Mouse (Mus musculus) megakaryocyte-erythroid progenitor cell, adult 5-6 weeks (primary cell): ENCODE results near the gene Tm4sf1. TPM values are rescaled to one million over a fixed set of nuclear protein-coding genes. Genes with fewer than 3 reads are reported as not detected.

Experiments
- ATAC-seq: replicated peaks from 2 replicates; pipeline ENCODE4 v1.8.0; 2016; ENCODE audit warnings: mild to moderate bottlenecking, inconsistent platforms; ENCODE audit not compliant: severe bottlenecking, poor library complexity, low FRiP score, low TSS enrichment
- total RNA-seq, 2 experiments: library from RNA; stranded (forward) in 1 of 2; stranded (reverse) in 1 of 2; fragments of 200-1000, 215-1000 nt in 1 of 2; fragments of >200 nt in 1 of 2; fragmentation: Nextera tagmentation in 1 of 2; gene quantifications; 2 replicates each; pipeline ENCODE4 v1.2.3; 2014 to 2017

Tm4sf1 gene
- not detected in 2 replicates for total RNA-seq (2014; fragmentation: Nextera tagmentation)
- total RNA-seq (2017): not detected in 2 replicates

GRCm38 (mm10) chr3:57301921-57302539 is at the start of gene Tm4sf1:
Gene Tm4sf1, minus strand, starts transcription at chr3:57301988.
- no peak for ATAC-seq

DNA sequence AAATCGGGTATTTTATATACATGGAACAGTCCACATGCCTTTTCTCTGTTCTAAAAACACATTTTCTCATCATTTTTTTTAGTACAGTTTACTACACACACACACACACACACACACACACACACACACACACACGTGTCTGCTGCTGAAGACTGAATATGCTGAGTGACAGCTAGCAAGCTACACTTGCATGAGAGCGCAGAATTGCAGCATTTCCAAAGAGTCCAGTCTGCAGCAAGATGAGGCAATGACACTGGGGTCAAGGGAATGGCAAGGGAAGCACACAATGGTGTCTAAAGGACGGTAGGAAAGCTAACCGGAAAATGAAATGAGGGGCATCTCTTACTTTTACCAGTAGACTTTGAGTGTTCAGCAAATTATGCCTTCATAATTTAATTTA is 43.0 kb upstream of the Tm4sf1 start:
- no peak for ATAC-seq

DNA sequence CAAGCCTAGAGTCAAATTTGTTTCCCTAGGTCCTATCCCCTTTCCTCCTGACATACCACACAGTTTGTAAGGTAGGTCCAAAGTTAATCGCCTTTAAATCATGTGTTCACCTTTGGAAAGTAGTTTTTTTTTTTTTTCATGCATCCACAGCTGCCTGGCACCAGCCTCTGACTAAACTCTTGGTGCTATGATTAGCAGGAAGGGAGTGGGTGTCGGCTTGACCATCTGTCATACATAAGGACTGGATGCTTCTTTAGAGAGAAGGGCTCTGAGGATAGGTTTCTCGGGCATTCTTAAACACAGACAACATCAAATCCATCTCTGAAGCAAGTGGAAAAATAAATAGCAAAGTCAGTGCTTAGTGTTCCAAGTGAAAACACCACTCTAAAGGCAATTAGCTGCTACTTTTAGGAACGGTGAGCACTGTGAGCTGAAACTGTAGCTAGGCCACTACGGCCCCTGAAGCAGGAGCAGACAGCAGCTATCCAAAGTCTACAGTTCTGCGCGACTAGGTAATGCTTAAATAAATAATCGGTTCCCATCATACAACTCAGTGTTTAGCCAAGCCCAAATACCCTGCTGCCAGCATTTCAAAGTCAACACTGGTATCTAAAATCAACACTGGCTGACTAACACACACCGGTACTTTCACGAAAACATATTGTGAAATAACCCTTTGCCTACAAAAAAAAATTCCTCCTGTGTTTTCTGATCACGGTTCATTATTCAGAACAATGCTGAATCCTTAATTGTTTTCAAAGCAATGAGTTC is 42.2 kb upstream of the Tm4sf1 start:
- no peak for ATAC-seq

DNA sequence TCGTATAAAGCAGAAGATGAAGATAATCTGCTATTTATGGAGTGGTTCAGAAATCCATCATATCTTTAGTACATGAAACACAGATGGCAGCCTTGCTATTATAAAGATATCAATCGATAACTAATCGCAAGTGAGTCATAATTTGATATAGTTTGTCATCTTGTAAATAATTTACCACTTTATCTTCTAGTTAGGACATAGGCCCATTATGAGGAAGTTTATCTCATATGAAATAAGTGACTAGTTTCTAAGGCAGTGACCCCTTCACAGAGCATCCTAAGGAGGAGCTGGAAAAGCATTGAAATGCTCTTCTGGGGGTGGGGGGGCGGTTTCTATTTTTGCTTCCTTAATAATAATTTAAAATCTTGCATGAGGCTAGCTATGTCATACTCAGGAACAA is 41.2 kb upstream of the Tm4sf1 start:
- ATAC-seq: no peak

GRCm38 (mm10) chr3:57341321-57341720 is 39.5 kb upstream of the Tm4sf1 start:
- ATAC-seq: no peak

DNA sequence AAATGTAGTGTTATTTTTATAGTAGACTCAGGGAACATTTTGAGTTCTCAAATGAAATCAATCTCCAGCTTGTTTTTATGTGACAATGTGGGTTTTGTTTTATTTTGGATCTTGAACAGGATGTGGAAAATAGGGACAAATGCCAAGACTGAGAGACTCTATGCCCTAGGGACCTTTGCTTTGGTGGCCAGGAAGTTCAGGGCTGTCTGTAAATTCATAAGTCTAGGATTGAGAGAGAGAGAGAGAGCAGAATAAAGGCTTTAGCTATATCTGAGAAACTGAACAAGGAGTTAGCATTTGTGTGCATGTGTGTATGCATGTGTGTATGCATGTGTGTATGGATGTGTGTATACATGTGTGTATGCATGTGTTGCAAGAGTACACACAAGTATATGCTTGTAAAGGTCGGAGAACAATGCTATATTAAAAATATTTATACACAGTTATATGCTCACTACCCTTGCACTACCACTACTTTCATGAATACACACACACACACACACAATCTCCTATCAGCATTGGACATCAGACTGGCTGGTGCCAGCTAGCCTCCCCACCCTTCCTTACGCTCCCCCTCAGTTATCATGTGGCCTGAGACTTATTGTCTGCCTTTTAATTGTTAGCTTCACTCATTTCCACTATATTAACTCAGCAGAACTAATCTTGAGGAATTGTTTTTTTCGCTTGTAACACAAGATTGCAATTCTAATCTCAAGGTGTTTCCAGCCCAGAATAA is 33.5 kb upstream of the Tm4sf1 start:
- ATAC-seq: no peak

DNA sequence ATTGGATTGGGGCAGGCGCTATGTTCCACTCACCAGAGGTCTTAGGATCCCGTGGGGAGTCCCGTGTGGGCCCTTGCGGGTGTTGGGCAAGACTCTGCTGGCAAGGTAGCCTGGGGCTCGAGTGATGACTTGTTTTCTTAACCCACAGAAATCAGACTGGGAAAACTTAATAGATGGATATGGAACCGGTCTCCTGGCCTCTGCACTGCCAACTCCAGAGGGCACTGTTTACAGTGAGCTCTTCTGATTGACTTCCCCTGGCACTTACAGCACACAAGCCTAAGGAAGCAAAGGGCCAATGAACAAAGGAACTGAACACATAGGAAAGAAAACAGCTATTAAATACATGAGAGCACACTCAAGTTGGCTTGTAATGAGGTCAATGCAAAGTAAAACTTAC is 26.2 kb upstream of the Tm4sf1 start:
- ATAC-seq: no peak

- no peak for ATAC-seq
These were observed 5.3 kb upstream of the Tm4sf1 start for GRCm38 (mm10) chr3:57307076-57307475.

DNA sequence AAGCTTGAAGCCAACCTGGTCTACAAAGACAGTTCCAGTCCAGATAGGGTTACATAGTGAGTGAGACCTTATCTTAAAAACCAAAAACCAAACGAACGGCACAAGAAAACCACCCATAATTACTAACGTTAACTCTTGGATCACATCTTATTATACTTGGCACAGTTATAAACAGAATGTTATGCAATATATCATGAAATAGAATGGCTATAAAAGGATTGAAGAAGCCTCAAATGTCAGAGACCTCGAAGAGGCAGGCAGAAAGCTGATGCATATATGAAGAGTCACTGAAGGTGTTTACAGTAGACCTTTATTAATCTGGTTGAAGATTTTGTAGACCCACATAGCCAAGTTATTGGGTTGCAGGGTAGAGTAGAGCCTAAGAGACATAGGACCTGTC is 3.8 kb upstream of the Tm4sf1 start:
- no peak for ATAC-seq

DNA sequence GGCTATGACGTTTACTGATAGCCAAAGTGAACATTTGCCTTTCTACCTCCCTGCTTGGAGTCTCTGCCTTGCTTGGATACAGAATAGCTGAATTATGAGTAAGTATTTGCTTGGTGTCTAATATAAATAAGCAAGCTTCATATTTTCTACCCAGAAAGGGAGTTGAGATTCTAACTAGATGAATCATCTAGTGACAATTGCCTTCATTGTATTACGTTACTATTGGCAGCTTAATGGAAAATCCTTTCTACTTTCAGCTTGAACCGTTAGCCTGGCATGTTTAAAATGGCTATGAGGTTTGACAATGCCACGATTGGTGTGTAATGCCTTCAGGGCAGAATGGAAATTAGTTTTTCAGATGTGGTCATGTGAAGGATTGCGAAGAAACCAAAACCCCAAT is 2.7 kb upstream of the Tm4sf1 start:
- no peak for ATAC-seq

DNA sequence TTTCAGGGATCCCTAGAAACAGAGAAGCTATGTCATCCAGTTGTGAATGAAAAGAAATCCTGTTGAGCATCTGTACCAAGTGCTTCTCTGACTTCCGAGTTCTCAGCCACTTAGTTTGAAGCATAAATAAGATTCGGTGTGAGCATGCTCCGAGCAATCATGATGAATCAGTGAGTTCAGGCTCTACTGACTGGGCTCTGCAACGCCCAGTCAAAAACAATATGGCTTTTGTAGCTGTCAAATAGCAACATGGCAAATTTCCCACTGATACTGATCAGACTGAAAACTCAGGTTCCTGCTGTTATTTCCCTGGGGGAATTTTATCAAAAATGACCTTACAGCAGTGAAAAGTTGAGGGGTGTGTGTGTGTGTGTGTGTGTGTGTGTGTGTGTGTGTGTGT is 2.3 kb upstream of the Tm4sf1 start:
- ATAC-seq: no peak

DNA sequence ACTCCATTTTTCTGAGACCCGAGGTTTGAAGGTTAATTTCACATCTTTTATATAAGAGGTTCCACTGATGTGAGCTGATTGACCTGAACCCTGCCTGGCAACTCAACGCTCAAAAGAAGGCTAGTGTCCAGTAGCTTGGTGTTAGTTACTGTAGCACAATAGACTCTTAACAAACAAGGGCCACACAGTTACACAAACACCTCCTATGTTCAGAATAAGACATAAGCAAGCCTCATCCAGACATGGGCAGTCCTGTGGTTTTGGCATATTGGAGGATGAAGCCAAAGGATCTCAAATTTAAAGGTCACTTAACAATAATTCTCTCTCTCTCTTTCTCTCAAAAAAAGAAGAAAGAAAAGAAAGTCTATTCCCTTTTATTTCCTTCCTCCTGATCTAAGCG is 1.7 kb upstream of the Tm4sf1 start:
- ATAC-seq: no peak

GRCm38 (mm10) chr3:57302886-57303285 is 1.1 kb upstream of the Tm4sf1 start:
- ATAC-seq: no peak

DNA sequence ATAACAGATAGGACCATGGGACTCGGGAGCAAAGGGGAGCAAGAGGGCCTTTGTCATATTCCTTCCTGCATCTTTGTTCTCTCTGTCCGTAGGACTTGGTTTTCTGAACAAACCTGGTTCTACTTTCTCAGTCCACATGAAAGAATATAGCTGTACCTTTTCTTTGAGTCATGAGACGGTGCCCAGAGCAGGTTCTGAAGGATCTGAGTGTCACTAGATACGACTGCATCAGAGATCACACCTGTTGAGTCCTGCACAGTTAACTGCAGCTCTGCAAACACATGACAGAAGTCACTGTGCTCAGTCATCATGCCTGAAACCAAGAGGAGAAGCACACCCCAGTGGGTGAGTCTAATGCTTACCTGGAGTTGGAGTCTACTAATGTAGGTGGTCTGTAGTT is 422 bp downstream of the Tm4sf1 start:
- ATAC-seq: no peak

- no peak for ATAC-seq
These were observed 3.8 kb downstream of the Tm4sf1 start for GRCm38 (mm10) chr3:57297991-57298390.

GRCm38 (mm10) chr3:57296574-57296973 is 5.2 kb downstream of the Tm4sf1 start:
- no peak for ATAC-seq

- no peak for ATAC-seq
These were observed 6.2 kb downstream of the Tm4sf1 start for GRCm38 (mm10) chr3:57295631-57296030.

GRCm38 (mm10) chr3:57294742-57295525 is 6.9 kb downstream of the Tm4sf1 start:
- ATAC-seq: no peak

DNA sequence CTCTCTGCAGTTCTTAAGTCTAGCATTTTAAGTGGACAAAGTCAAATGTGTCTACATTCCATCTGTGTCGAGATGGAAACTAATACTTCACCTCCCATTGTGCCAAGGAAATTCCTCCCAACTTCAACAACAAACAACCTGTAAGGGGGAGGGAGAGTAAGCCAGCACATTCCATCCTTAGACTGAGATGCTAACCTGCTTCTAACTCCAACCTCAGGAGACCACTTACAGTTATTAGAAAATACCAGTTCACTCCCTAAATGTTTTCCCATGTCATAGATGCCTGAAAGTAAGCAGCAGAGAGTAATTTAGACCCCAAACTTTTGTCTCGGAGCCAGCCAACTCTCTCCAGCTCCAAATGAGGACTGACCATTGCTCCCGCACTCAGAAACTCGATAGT is 7.9 kb downstream of the Tm4sf1 start:
- ATAC-seq: no peak

DNA sequence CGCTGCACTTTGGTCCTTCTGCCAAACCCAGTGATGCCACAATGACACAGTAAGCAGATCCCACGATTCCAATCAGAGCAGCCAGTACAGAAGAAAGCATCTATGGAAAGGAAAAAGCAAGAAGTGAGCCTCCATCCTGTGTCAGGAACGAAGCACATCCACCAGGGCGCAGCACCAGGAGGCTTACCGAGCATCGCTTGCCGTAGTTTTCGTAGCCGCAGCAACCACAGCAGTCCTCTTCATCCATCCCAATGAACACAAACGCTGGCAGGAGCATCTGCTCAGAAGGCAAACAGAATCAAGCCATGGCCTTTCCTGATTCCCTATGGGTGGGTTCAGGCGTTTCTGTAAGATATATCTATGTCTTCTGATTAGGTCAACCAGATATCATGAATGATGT is 9.0 kb downstream of the Tm4sf1 start:
- no peak for ATAC-seq
